Mouse (Mus musculus): ENCODE measurements around the gene Gm5767. TPM values are rescaled to one million over a fixed set of nuclear protein-coding genes. Genes with fewer than 3 reads are reported as not detected.

Gm5767 gene
- total RNA-seq, 1 experiment from 2014 or later: not detected

DNA sequence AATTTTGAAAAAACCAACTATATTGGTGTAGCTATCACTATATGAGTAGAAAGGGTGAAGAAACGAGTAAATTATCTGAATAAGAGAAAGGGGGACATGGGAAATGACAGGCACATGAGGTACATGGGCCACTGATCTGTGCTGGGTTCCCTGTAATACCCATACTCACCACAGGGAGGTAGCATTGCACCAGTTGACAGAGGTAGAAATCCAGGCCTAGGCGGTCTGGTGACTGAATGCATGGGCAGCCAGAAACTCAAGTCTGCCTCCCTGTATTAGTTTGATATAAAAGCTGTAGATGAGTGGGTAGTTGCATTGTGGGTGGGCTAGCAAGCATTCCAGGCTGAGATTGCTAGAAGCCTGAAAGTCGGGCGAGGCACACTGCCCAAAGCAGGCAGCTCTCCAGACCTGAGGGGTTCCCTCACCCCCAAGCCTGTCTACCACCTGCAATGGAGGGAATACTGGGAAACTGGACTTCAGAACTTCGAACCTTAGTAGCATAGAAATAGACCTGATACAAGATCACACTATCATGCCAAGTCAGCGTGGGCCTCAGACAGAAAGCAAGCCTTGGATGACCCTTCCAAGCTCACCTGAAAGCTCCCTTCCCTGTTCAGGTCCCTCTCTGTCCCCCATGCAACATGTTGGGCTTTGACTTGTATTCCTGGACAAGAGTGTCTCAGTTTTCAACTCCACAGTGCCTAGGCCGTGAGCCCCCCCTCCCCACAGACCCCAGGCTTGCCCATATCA lies 5.7 kb downstream of the Gm5767 start:
- peak; percentile 74 to 85 for ATAC-seq (replicated peaks in 1 of 2; ENCODE audit: insufficient read depth in 1 of 2, low FRiP score in 2 of 2, low TSS enrichment in 1 of 2, low read depth in 1 of 2, poor library complexity in 2 of 2, severe bottlenecking in 2 of 2)

GRCm38 (mm10) chr16:8686871-8687535 lies 6.4 kb downstream of the Gm5767 start:
- peak in 1 of 2 experiments; percentile 2; a peak in 1 of 4 replicates for ATAC-seq (replicated peaks in 1 of 2; ENCODE audit: insufficient read depth in 1 of 2, low FRiP score in 2 of 2, low TSS enrichment in 1 of 2, low read depth in 1 of 2, poor library complexity in 2 of 2, severe bottlenecking in 2 of 2)

- no peak for ATAC-seq (replicated peaks in 1 of 2; ENCODE audit: insufficient read depth in 1 of 2, low FRiP score in 2 of 2, low TSS enrichment in 1 of 2, low read depth in 1 of 2, poor library complexity in 2 of 2, severe bottlenecking in 2 of 2)
These were observed 7.1 kb downstream of the Gm5767 start for GRCm38 (mm10) chr16:8687559-8688112.

- no peak for ATAC-seq (replicated peaks in 1 of 2; ENCODE audit: insufficient read depth in 1 of 2, low FRiP score in 2 of 2, low TSS enrichment in 1 of 2, low read depth in 1 of 2, poor library complexity in 2 of 2, severe bottlenecking in 2 of 2)
These were observed 9.5 kb downstream of the Gm5767 start for GRCm38 (mm10) chr16:8689979-8690656.

DNA sequence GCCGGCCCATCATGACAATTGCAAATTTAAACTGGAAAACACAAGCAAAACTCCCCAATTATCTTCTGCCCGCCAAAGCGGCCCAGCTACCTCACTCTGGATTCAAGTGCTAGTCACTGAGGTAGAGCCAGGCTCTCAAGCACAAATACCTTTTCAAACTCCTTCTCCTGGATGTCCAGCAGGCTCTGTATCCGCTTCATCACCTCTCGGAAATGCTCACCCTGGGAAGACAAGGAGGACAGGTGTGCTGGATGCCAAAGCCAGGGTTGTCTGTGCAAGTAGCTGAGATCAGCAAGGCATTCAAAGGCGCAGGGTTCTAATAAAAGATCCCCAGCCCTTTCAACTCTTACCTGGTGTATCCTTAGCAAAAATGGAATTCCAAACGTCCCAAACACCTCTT lies 10.6 kb downstream of the Gm5767 start:
- ATAC-seq (replicated peaks in 1 of 2; ENCODE audit: insufficient read depth in 1 of 2, low FRiP score in 2 of 2, low TSS enrichment in 1 of 2, low read depth in 1 of 2, poor library complexity in 2 of 2, severe bottlenecking in 2 of 2): no peak

GRCm38 (mm10) chr16:8699556-8699955 lies 19.0 kb downstream of the Gm5767 start:
- ATAC-seq (replicated peaks in 1 of 2; ENCODE audit: insufficient read depth in 1 of 2, low FRiP score in 2 of 2, low TSS enrichment in 1 of 2, low read depth in 1 of 2, poor library complexity in 2 of 2, severe bottlenecking in 2 of 2): no peak

DNA sequence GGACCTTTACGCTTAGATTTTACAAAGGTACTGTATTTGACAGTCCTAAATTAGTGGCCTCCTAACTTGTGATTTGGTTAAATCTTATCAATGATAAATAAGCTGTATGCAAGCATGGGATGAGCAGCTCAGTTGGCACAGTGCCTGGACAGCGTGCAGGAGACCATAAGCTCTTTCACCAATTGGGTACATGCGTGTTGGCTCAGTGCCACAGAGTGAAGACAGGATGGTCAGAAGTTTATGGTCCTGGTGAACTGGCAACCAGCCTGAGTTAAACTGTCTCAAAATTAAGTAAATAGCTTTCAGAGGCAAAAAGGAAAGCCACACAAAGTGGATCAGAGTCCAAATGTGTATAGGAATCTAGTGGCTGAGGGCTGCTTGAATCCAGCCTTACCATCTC lies 20.0 kb downstream of the Gm5767 start:
- no peak for ATAC-seq (replicated peaks in 1 of 2; ENCODE audit: insufficient read depth in 1 of 2, low FRiP score in 2 of 2, low TSS enrichment in 1 of 2, low read depth in 1 of 2, poor library complexity in 2 of 2, severe bottlenecking in 2 of 2)

- ATAC-seq (replicated peaks in 1 of 2; ENCODE audit: insufficient read depth in 1 of 2, low FRiP score in 2 of 2, low TSS enrichment in 1 of 2, low read depth in 1 of 2, poor library complexity in 2 of 2, severe bottlenecking in 2 of 2): no peak
These were observed 31.4 kb downstream of the Gm5767 start for GRCm38 (mm10) chr16:8711998-8712397.

- ATAC-seq (replicated peaks in 1 of 2; ENCODE audit: insufficient read depth in 1 of 2, low FRiP score in 2 of 2, low TSS enrichment in 1 of 2, low read depth in 1 of 2, poor library complexity in 2 of 2, severe bottlenecking in 2 of 2): no peak
These were observed 34.3 kb downstream of the Gm5767 start for GRCm38 (mm10) chr16:8714851-8715250.

GRCm38 (mm10) chr16:8715513-8716080 lies 35.0 kb downstream of the Gm5767 start:
- no peak for ATAC-seq (replicated peaks in 1 of 2; ENCODE audit: insufficient read depth in 1 of 2, low FRiP score in 2 of 2, low TSS enrichment in 1 of 2, low read depth in 1 of 2, poor library complexity in 2 of 2, severe bottlenecking in 2 of 2)

DNA sequence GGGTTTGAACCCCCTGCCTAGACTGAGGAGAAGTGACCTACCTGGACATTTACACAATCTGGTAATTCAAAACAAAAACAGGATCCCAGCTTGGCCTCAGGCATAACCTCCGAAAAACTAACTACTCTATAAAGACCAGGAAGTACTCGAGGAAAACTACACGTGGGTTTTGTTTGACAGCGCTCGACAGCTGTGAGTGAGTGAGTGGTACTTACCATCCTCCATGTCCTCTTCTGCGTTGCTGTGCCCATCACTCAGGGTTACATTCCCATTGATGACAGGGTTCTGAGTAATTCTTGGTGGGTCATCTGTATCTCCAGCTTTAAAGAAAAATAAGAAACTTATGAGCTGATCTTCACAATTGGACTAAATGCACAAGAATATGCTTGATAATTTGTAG lies 35.7 kb downstream of the Gm5767 start:
- no peak for ATAC-seq (replicated peaks in 1 of 2; ENCODE audit: insufficient read depth in 1 of 2, low FRiP score in 2 of 2, low TSS enrichment in 1 of 2, low read depth in 1 of 2, poor library complexity in 2 of 2, severe bottlenecking in 2 of 2)

DNA sequence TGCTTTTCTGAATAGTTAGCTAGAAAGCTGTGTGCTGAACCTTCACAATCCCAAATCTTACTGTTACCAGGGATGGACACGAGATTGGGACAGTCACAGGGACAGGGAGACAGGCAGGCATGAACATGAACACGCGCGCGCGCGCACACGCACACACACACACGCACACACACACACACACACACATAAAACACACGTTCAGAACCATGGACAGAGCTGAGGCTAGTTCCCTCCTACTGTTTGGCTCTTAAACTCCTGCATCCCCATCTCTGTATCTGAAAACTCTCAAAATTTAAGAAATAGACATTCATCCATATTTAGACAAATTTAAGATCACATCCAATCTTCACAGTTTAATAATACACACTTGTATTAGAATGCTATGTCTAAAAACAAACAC lies 37.2 kb downstream of the Gm5767 start:
- no peak for ATAC-seq (replicated peaks in 1 of 2; ENCODE audit: insufficient read depth in 1 of 2, low FRiP score in 2 of 2, low TSS enrichment in 1 of 2, low read depth in 1 of 2, poor library complexity in 2 of 2, severe bottlenecking in 2 of 2)

GRCm38 (mm10) chr16:8720447-8720846 lies 39.9 kb downstream of the Gm5767 start:
- ATAC-seq (replicated peaks in 1 of 2; ENCODE audit: insufficient read depth in 1 of 2, low FRiP score in 2 of 2, low TSS enrichment in 1 of 2, low read depth in 1 of 2, poor library complexity in 2 of 2, severe bottlenecking in 2 of 2): peak in 1 of 2 experiments; percentile 23; a peak in 1 of 4 replicates

- ATAC-seq (replicated peaks in 1 of 2; ENCODE audit: insufficient read depth in 1 of 2, low FRiP score in 2 of 2, low TSS enrichment in 1 of 2, low read depth in 1 of 2, poor library complexity in 2 of 2, severe bottlenecking in 2 of 2): no peak
These were observed 43.5 kb downstream of the Gm5767 start for GRCm38 (mm10) chr16:8724031-8724430.

DNA sequence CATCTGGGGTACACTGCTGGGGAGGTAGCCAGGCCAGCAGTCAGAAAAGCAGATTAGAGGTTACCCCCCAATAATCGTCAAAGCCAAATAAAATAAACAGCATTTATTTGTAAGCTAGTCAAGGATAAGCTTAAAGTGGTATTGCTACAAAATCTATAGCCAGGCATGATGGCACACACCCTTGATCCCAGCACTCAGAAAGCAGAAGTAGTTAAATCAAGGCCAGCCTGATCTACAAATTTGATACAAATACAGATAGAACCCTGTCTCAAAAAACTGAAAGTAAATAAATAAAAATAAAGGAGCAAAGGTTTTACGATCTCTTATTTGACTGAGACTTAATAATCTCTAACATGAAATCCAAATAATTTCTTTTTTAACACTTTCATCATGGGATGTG lies 45.2 kb downstream of the Gm5767 start:
- ATAC-seq (replicated peaks in 1 of 2; ENCODE audit: insufficient read depth in 1 of 2, low FRiP score in 2 of 2, low TSS enrichment in 1 of 2, low read depth in 1 of 2, poor library complexity in 2 of 2, severe bottlenecking in 2 of 2): no peak

- no peak for ATAC-seq (replicated peaks in 1 of 2; ENCODE audit: insufficient read depth in 1 of 2, low FRiP score in 2 of 2, low TSS enrichment in 1 of 2, low read depth in 1 of 2, poor library complexity in 2 of 2, severe bottlenecking in 2 of 2)
These were observed 47.7 kb downstream of the Gm5767 start for GRCm38 (mm10) chr16:8728111-8728748.

- no peak for ATAC-seq (replicated peaks in 1 of 2; ENCODE audit: insufficient read depth in 1 of 2, low FRiP score in 2 of 2, low TSS enrichment in 1 of 2, low read depth in 1 of 2, poor library complexity in 2 of 2, severe bottlenecking in 2 of 2)
These were observed 51.1 kb downstream of the Gm5767 start for GRCm38 (mm10) chr16:8731630-8732029.
